ENCODE assay signal across 21 mouse cellular contexts in genomic region chr13:57249851-57250250, GRCm38 (mm10).
DNase-seq lines count a peak whose midpoint lies in the region; ATAC-seq lines count a peak whose summit lies in the region.
"Had no signal": no experiment of that assay in that cellular context is flagged by ENCODE, and none has a peak within 500 bp of the region (broad histone marks: within the 10 kb centered on the region; RNA-seq: fewer than 3 reads in every experiment).

No protein-coding gene starts in this region.

- H3K27me3 ChIP-seq in heart, embryonic 11.5 days (ENCODE audit: control insufficient read depth, insufficient read depth, low read length) = no peaks in the 10 kb centered on the region
- H3K27me3 ChIP-seq in midbrain, embryonic 16.5 days (ENCODE audit: control insufficient read depth, insufficient read depth, low read depth, low read length) = no peaks in the 10 kb centered on the region
- H3K27me3 ChIP-seq: embryonic facial prominence, embryonic 13.5 days; embryonic facial prominence, embryonic 15.5 days; forebrain, embryonic 12.5 days had no signal

- no peaks in the 10 kb centered on the region for H3K36me3 ChIP-seq in heart, embryonic 11.5 days (ENCODE audit: control insufficient read depth, insufficient read depth, low read length)
- H3K36me3 ChIP-seq in midbrain, embryonic 16.5 days (ENCODE audit: control insufficient read depth, insufficient read depth, low read length) = no peaks in the 10 kb centered on the region
- H3K36me3 ChIP-seq: embryonic facial prominence, embryonic 13.5 days; embryonic facial prominence, embryonic 15.5 days; forebrain, embryonic 10.5 days; forebrain, embryonic 12.5 days had no signal

- H3K9ac ChIP-seq in heart, embryonic 11.5 days (ENCODE audit: low read depth, low read length) = no peak overlapping the region
- H3K9ac ChIP-seq in midbrain, embryonic 16.5 days (ENCODE audit: low read depth, low read length) = no peak overlapping the region
- H3K9ac ChIP-seq: embryonic facial prominence, embryonic 13.5 days; embryonic facial prominence, embryonic 15.5 days; forebrain, embryonic 12.5 days had no signal

- no peak overlapping the region for H3K4me3 ChIP-seq in heart, embryonic 11.5 days (ENCODE audit: low read depth, low read length)
- no peak overlapping the region for H3K4me3 ChIP-seq in midbrain, embryonic 16.5 days (ENCODE audit: low read depth, low read length)
- H3K4me3 ChIP-seq: embryonic facial prominence, embryonic 13.5 days; embryonic facial prominence, embryonic 15.5 days; erythroblast, embryonic 14.5 days; forebrain, embryonic 10.5 days; forebrain, embryonic 12.5 days; gastrocnemius, adult 2 months had no signal

- H3K27ac ChIP-seq in heart, embryonic 11.5 days (ENCODE audit: low read depth, low read length) = no peak overlapping the region
- H3K27ac ChIP-seq in midbrain, embryonic 16.5 days (ENCODE audit: low read length) = no peak overlapping the region
- H3K27ac ChIP-seq: embryonic facial prominence, embryonic 13.5 days; embryonic facial prominence, embryonic 15.5 days; forebrain, embryonic 10.5 days; forebrain, embryonic 12.5 days; gastrocnemius, adult 2 months had no signal

- peak; percentile 60 for DNase-seq in adrenal gland, adult 2 months
- no peak for DNase-seq in adrenal gland, postnatal 4 days (ENCODE audit: low spot score in 2 of 2)
- peak; percentile 52 for DNase-seq in heart, adult 11 months
- DNase-seq in adrenal gland, postnatal 14 days = peak; percentile 50
- peak; percentile 25 for DNase-seq in brain, adult 2 months (ENCODE audit: low read depth, low spot score)
- DNase-seq in cerebellum, adult 9-11 months = no peak
- DNase-seq: cerebellum, adult 11 months; cerebellum, adult 8-10 months; cerebellum, postnatal 14 days; cerebellum, postnatal 36 days; embryo, embryonic 11 days; gastrocnemius, adult 2 months had no signal

- no peaks in the 10 kb centered on the region for H3K4me1 ChIP-seq in heart, embryonic 11.5 days (ENCODE audit: control insufficient read depth, insufficient read depth, low read length)
- no peaks in the 10 kb centered on the region for H3K4me1 ChIP-seq in midbrain, embryonic 16.5 days (ENCODE audit: control insufficient read depth, insufficient read depth, low read length)
- H3K4me1 ChIP-seq: embryonic facial prominence, embryonic 13.5 days; forebrain, embryonic 10.5 days; forebrain, embryonic 12.5 days had no signal

- no peak overlapping the region for H3K4me2 ChIP-seq in heart, embryonic 11.5 days
- H3K4me2 ChIP-seq in midbrain, embryonic 16.5 days (ENCODE audit: low read length) = no peak overlapping the region
- H3K4me2 ChIP-seq: embryonic facial prominence, embryonic 13.5 days; embryonic facial prominence, embryonic 15.5 days; forebrain, embryonic 12.5 days had no signal

- 66% methylated on average over 5 of the region's 5 CpGs for WGBS in heart, embryonic 11.5 days (ENCODE audit: insufficient replicate concordance)
- WGBS in midbrain, embryonic 16.5 days = 89% methylated on average over 5 of the region's 5 CpGs

- ATAC-seq in heart, embryonic 11.5 days (replicated peaks; ENCODE audit: insufficient number of reproducible peaks, low FRiP score, low TSS enrichment) = no peak
- no peak for ATAC-seq in midbrain, embryonic 16.5 days
- ATAC-seq: forebrain, embryonic 14.5 days; forebrain, embryonic 16.5 days had no signal

- H3K9me3 ChIP-seq in heart, embryonic 11.5 days (replicated peaks; ENCODE audit: control insufficient read depth, low read length) = no peaks in the 10 kb centered on the region; the same call in 1 of the 2 replicates
- no peaks in the 10 kb centered on the region for H3K9me3 ChIP-seq in midbrain, embryonic 16.5 days (replicated peaks; ENCODE audit: control insufficient read depth, low read length, poor library complexity, severe bottlenecking)
- H3K9me3 ChIP-seq: embryonic facial prominence, embryonic 13.5 days; embryonic facial prominence, embryonic 15.5 days; forebrain, embryonic 10.5 days; forebrain, embryonic 12.5 days had no signal

Comparison
In these comparisons a context has a peak if more than half of its experiments do, and no peak if none do; other contexts are left out.
1. DNase-seq: peak in adrenal gland, adult 2 months (single experiment), heart, adult 11 months (single experiment), adrenal gland, postnatal 14 days (single experiment) and brain, adult 2 months (single experiment); none in adrenal gland, postnatal 4 days (0 of 2) and cerebellum, adult 9-11 months (single experiment).